Mouse (Mus musculus): ENCODE results near the gene Zfp148. TPM values are rescaled to one million over a fixed set of nuclear protein-coding genes. Genes with fewer than 3 reads are reported as not detected.
A peak's percentile ranks its signal among the peaks of the same experiment; 100 is the strongest.
"Not testable (repeated sequence)": the region's sequence is repeated elsewhere in the genome, so short reads cannot be mapped to it uniquely, and the experiment has no call there.

Gene Zfp148
- total RNA-seq, 2 experiments from 2014 or later = 27.2 to 36.2 TPM

- ATAC-seq (replicated peaks; ENCODE audit: poor library complexity, severe bottlenecking) = peak; percentile 11; the same call in 1 of the 2 replicates
These were observed 412 bp downstream of the Zfp148 start for GRCm38 (mm10) chr16:33380882-33381613.

GRCm38 (mm10) chr16:33381614-33382245, 1.1 kb downstream of the Zfp148 start:
- ATAC-seq (replicated peaks; ENCODE audit: poor library complexity, severe bottlenecking) = no peak

- ATAC-seq (replicated peaks; ENCODE audit: poor library complexity, severe bottlenecking) = no peak
These were observed 1.7 kb downstream of the Zfp148 start for GRCm38 (mm10) chr16:33382341-33382740.

DNA sequence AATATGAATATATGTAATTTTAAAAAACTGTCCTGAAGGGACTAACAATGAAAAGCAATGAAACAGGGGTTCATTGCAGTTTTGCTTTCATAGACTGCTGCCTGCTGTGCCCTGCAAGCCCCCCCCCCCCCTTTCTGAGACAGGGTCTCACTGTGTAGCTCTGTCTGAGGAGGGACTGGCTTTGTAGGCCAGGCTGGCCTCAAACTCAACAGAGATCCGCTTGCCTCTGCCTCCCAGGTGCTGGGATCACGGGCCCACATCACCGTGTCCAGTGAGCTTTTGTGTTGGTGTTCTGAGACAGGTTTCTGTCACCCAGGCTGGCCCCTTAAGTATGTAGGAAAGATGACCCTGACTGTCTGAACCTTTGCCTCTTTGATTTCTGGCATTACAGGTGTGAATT, 2.9 kb downstream of the Zfp148 start:
- ATAC-seq (replicated peaks; ENCODE audit: poor library complexity, severe bottlenecking) = no peak

DNA sequence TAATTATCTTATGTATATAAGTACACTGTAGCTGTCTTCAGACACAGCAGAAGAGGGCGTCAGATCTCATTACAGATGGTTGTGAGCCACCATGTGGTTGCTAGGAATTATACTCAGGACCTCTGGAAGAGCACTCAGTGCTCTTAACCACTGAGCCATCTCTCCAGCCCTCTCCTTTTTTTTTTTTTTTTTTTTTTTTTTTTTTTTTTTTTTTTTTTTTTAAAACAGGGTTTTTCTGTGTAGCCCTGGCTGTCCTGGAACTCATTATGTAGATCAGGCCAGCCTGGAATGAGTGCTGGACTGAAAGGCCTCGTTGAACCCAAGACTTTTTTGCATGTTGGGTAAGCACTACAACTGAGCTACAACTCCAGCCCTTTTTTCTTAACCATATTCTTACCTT, 3.4 kb downstream of the Zfp148 start:
- ATAC-seq (replicated peaks; ENCODE audit: poor library complexity, severe bottlenecking) = not testable (repeated sequence)

- no peak for ATAC-seq (replicated peaks; ENCODE audit: poor library complexity, severe bottlenecking)
These were observed 6.4 kb downstream of the Zfp148 start for GRCm38 (mm10) chr16:33387013-33387412.

DNA sequence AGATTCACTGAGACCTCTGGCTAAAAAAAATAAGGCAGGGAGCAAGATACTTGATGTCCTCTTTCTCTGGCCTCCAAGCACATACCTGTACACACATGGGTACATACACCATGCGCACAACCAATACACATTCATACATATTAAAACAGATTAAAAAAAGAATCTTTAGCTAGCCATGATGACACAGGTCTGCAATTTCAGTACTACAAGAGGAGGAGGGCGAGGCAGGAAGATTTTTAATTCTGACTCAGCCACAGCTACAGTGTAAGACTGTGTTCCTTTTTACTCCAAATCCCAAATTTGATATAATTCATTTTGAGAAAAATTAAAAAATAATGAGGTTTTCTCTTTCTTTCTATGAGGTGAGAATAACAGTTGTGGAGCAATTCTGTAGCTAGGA, 6.8 kb downstream of the Zfp148 start:
- ATAC-seq (replicated peaks; ENCODE audit: poor library complexity, severe bottlenecking) = no peak

- peak; percentile 98 for ATAC-seq (replicated peaks; ENCODE audit: poor library complexity, severe bottlenecking)
These were observed 19.5 kb downstream of the Zfp148 start for GRCm38 (mm10) chr16:33399913-33400782.

GRCm38 (mm10) chr16:33400943-33401342, 20.3 kb downstream of the Zfp148 start:
- no peak for ATAC-seq (replicated peaks; ENCODE audit: poor library complexity, severe bottlenecking)

- ATAC-seq (replicated peaks; ENCODE audit: poor library complexity, severe bottlenecking) = no peak
These were observed 22.6 kb downstream of the Zfp148 start for GRCm38 (mm10) chr16:33403258-33403657.

DNA sequence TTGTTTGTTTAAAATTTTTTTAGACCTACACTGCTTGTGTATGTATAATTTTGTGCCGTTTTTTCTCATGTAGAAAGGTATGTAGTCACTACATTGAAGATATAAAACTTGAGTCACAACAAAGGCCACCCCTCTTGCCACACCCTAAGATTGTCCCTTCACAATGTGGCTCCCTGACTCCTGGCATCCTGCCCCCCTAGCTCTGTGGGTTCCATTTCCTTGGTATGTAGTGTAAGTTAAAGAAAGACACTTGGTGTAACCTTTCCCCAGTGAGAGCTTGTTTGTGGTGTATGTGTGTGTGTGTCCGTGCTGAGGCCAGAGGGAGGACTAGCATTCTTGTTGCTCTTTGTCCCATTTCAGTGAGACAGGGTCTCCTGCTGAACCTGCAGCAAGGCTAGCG, 23.4 kb downstream of the Zfp148 start:
- 0 out of 2 replicates have a peak, but pooled peaks have one; percentile 24 for ATAC-seq (replicated peaks; ENCODE audit: poor library complexity, severe bottlenecking)

DNA sequence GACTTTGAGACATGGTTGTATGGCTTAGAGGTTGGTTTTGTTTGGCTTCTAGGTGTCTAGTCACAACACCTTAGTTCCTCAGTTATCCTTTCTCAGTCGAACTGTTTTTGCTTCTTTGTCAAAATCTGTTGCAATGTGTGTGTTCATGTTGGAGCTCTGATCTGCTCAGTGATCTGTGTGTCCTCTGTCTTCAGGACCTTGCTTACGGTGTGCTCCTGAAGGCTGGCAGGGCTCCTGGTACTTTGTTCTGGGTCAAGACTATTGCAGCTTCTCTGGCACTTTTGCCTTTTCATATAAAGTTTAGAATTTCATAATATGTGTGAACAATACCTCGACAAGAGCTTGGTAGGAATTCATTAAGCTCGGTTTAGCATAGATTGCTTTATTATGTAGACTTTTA, 24.9 kb downstream of the Zfp148 start:
- no peak for ATAC-seq (replicated peaks; ENCODE audit: poor library complexity, severe bottlenecking)

DNA sequence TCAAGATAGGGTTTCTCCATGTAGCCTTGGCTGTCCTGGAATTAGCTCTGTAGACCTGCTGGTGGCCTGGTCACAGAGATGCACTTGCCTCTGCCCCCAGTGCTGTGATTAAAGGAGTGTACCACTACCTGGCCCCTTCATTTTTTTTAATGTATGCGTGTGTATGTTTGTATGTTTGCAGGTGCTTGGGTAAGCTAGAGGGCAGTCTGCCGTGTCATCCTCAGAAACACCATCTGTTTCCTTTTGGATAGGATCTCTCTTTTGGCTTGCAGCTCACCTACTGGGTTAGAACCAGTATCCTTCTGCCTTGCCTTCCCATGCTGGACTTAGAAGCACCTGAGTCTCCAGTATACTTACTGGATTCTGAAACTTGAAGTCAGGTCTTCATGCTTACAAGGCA, 29.5 kb downstream of the Zfp148 start:
- no peak for ATAC-seq (replicated peaks; ENCODE audit: poor library complexity, severe bottlenecking)

DNA sequence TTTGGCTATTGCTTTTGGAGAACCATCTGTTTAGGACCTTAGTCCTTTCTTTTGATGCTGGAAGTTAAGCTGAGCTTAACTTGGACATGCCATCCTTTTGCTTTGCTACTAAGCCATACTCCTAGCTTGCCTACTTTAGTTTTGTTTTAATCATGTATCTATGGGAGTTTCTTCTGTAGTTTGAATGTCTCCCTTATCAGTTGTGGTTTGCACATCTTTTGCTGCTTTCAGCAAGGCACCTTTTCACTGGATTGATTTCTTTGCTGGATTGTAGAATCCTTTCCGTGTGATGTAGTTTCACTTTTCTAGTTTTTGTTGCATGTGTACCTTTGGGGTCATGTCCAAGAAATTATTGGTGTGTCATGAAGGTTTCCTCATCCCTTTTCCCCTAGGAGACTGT, 30.0 kb downstream of the Zfp148 start:
- ATAC-seq (replicated peaks; ENCODE audit: poor library complexity, severe bottlenecking) = no peak

DNA sequence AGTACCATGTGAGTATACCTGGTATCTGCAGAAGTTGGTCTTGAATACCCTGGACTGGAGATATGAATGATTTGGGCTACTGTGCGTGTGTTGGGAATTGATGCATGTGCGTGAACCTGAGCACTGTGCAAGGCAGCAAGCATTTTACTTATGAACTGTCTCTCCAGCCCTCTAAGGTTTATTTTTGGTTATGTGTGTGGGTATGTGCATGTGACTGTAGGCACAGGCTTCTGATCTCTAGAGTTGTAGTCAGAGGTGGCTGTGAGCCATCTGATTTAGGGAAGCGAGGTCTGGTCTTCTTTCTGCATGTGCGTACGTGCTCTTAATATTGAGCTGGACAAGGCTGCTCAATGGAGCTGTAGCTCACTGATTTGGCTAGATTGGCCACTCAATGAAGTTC, 33.6 kb downstream of the Zfp148 start:
- no peak for ATAC-seq (replicated peaks; ENCODE audit: poor library complexity, severe bottlenecking)

DNA sequence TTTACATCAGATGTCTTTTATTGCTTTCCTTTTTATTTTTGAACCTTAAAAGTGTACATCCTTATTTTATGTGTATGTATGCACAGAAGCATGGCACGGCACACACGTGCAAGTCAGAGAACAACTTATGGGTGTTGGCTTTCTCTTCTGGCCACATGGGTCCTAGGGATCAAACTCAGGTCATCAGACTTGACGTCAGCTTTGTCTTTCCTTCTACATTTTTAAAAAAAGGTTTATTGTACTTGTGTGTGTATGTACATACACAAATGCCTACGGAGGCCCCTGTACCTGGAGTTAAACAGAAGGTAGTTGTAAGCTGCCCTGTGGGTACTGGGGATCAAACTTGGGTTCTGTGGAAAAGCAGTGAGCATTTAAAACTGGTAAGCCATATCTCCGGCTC, 35.0 kb downstream of the Zfp148 start:
- ATAC-seq (replicated peaks; ENCODE audit: poor library complexity, severe bottlenecking) = no peak

DNA sequence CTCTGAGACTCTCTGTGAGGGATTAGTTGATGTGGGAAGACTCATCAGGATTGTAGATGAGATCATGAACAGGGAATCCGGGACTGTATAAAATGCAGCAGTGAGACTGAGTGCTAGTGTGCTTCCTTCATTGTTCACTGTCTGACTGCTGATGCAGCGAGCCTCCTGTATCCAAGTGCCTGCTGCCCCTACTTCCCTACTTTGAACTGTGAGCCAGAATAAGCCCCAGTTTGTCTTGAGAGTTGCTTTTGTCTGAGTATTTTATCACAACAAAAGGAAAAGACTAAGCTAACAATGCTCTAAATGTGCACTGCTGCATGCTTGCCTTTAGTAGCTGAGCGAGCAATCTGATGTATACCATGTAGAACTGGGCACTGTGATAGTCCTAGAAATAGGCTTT, 47.7 kb downstream of the Zfp148 start:
- ATAC-seq (replicated peaks; ENCODE audit: poor library complexity, severe bottlenecking) = no peak

DNA sequence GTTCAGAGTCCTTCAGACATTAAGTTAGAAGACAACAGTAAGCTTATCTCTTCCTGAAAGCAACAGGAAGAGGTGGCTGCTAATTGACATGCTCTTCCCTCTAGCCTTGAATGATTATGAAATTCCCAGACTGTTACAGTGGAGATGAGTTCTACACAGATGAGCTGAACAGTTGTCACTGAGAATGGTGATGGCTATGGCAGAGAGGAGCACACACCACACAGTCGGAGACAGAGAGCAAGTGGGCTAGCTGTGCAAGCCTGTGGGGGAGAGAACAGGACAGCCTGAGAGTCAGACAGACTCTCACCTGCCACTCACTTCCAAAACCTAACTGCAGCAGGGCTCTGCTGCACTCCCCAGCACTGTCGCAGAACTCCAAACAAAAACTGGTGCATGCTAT, 51.0 kb downstream of the Zfp148 start:
- ATAC-seq (replicated peaks; ENCODE audit: poor library complexity, severe bottlenecking) = no peak

DNA sequence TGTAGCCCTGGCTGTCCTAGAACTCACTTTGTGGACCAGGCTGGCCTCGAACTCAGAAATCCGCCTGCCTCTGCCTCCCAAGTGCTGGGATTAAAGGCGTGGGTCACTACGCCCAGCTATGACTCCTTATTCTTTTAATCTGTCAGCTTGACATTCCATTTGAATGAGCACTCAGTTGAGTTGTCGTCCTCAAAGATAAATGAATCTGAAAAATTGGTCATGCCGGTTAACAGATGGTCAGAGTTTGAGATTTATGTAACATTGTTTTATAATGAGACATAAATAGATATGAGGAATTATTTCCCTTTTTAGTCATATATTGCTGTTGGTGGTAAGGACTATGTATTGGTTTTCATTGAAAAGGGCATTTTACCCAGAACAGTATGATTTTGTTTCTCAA, 60.4 kb downstream of the Zfp148 start:
- no peak for ATAC-seq (replicated peaks; ENCODE audit: poor library complexity, severe bottlenecking)

DNA sequence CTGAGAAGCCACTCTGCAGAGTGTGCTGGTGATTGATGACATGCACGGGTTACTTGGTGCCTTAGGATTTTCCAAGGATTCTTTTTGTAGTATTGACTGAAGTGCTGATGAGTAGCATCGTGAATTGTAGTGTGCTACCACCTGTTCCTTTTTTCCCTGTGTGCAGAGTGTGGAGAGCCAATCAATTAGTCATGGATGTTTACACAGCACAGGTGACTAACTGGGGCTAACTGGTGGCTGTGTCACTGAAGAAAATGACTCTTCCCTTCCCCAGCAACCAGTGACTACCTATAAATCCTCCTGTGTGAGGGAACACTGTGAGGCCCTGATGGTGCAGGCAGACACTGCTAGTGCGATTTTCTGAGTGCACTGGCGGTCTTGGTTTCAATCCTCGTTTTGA, 66.2 kb downstream of the Zfp148 start:
- ATAC-seq (replicated peaks; ENCODE audit: poor library complexity, severe bottlenecking) = no peak

DNA sequence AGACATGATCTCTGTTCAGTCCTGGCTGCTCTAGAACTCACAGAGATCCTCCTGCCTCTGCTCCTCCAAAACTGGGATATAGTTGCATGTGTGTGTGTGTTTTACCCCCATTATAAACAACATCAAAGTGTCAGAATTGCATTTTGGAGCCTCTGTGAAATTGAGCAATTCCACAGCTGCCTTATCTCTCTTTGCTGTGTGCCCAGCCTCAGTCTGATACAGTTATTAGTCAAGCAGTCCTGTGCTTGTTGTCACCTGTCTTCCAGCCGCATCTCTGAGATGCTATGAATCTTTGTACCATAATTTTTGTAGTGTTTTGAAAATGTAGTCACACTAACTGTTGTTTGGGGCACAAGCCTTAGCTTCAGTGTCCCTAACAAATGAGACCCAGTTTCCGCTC, 73.2 kb downstream of the Zfp148 start:
- ATAC-seq (replicated peaks; ENCODE audit: poor library complexity, severe bottlenecking) = no peak
